Mouse (Mus musculus) lung, postnatal 0 days (tissue): ENCODE measurements at regions not wholly inside any gene's neighbourhood (a gene's known extent, or its start where the extent isn't known, plus 50 kb on each side); places are given as distances from the start of the nearest gene placed in this dataset.

Source experiments
- CTCF ChIP-seq: IDR thresholded peaks from 2 replicates; pipeline ENCODE4 v1.5.1; 2016; ENCODE audit warnings: antibody characterized with exemption, mild to moderate bottlenecking
- EP300 ChIP-seq: IDR thresholded peaks from 2 replicates; pipeline ENCODE4 v1.6.1; 2016; ENCODE audit warnings: antibody characterized with exemption, mild to moderate bottlenecking, control low read depth

- peak; percentile 62 for TF ChIP-seq CTCF
- no peak for TF ChIP-seq EP300
Measured at GRCm38 (mm10) chr5:77909218-77909617, 501.4 kb upstream of the Igfbp7 start.
